In the genomic region with DNA sequence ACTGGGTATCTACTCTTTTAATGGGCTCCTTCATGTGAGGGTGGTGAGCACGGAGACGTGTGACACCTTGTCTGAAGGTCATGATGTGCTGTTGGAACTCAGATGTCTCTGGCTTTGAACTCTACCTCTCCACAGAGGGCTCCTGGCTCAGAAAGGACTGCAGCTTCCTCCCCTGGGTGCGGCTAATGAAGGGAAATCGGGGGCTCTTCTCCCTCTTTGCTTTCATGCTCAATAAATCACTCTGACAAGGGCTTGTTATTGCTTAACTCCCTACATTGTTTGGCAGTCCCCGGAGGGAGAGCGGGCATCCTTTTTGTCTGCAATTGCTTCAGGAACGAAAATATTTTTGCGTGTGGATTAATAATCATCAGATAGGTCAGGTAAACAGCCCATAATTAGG, we compare ENCODE assay signal across 32 mouse cellular contexts.
DNase-seq lines count a peak whose midpoint lies in the region; ATAC-seq and TF ChIP-seq lines count a peak whose summit lies in the region.
"Had no signal": no experiment of that assay in that cellular context is flagged by ENCODE, and none has a peak within 500 bp of the region (broad histone marks: within the 10 kb centered on the region; RNA-seq: fewer than 3 reads in every experiment).

No protein-coding gene starts in this region.

- DNase-seq in embryo, embryonic 11 days, result peak; percentile 43
- DNase-seq in embryo, embryonic 9.5 days (ENCODE audit: extremely low spot score), result no peak
- DNase-seq in kidney, postnatal 14 days, result no peak
- peak; percentile 48 for DNase-seq in midbrain, postnatal 0 days (ENCODE audit: low spot score)
- peak; percentile 39 for DNase-seq in retina, postnatal 1 day
- no peak for DNase-seq in spleen, adult 18-20 months
- DNase-seq: adrenal gland, postnatal 10 days; cerebellum, adult 18-20 months; cerebellum, postnatal 14 days; gastrocnemius, postnatal 25 days; heart, adult 18-20 months; heart, postnatal 36 days; kidney, postnatal 25 days; lung, embryonic 14.5 days; lung, postnatal 14 days; right cerebral cortex, postnatal 14 days had no signal

- 9% methylated on average over 8 of the region's 8 CpGs for WGBS in kidney, embryonic 15.5 days
- 68% methylated on average over 8 of the region's 8 CpGs for WGBS in midbrain, postnatal 0 days
- 61% methylated on average over 8 of the region's 8 CpGs for WGBS in midbrain, embryonic 13.5 days

- H3K4me1 ChIP-seq in kidney, embryonic 15.5 days, result peaks cover 19% of the 10 kb centered on the region
- H3K4me1 ChIP-seq in midbrain, postnatal 0 days (ENCODE audit: insufficient read depth, low read length), result peaks cover 4% of the 10 kb centered on the region; the same call in 1 of the 2 replicates
- 0 out of 2 replicates have a peak, but pooled peaks cover 5% of the 10 kb centered on the region for H3K4me1 ChIP-seq in midbrain, embryonic 13.5 days (replicated peaks)
- H3K4me1 ChIP-seq: embryonic facial prominence, embryonic 13.5 days; liver, embryonic 15.5 days; stomach, embryonic 15.5 days had no signal

- no peaks in the 10 kb centered on the region for H3K27me3 ChIP-seq in kidney, embryonic 15.5 days
- no peaks in the 10 kb centered on the region for H3K27me3 ChIP-seq in midbrain, postnatal 0 days (ENCODE audit: insufficient read depth, low read length)
- no peaks in the 10 kb centered on the region for H3K27me3 ChIP-seq in midbrain, embryonic 13.5 days
- H3K27me3 ChIP-seq: embryonic facial prominence, embryonic 13.5 days; forebrain, embryonic 15.5 days; liver, embryonic 15.5 days; midbrain, embryonic 12.5 days; neural tube, embryonic 13.5 days; stomach, embryonic 15.5 days had no signal

- H3K27ac ChIP-seq in kidney, embryonic 15.5 days, result no peak overlapping the region
- no peak overlapping the region for H3K27ac ChIP-seq in midbrain, postnatal 0 days (ENCODE audit: low read depth, low read length)
- H3K27ac ChIP-seq in midbrain, embryonic 13.5 days, result no peak overlapping the region
- H3K27ac ChIP-seq: embryonic facial prominence, embryonic 13.5 days; forebrain, embryonic 10.5 days; forebrain, embryonic 15.5 days; layer of hippocampus, adult 2 months; left cerebral cortex, adult 2 months; limb, embryonic 12.5 days; liver, embryonic 15.5 days; midbrain, embryonic 12.5 days; neural tube, embryonic 13.5 days; stomach, embryonic 15.5 days had no signal

- 0 out of 2 replicates have a peak, but pooled peaks have one; percentile 25 for ATAC-seq in kidney, embryonic 15.5 days (replicated peaks; ENCODE audit: low FRiP score)
- ATAC-seq in midbrain, postnatal 0 days (ENCODE audit: low FRiP score), result no peak
- no peak for ATAC-seq in midbrain, embryonic 13.5 days
- ATAC-seq: forebrain, embryonic 15.5 days; intestine, postnatal 0 days; Patski had no signal

- H3K4me2 ChIP-seq in kidney, embryonic 15.5 days, result no peak overlapping the region
- H3K4me2 ChIP-seq in midbrain, postnatal 0 days (ENCODE audit: low read depth, low read length, poor library complexity, severe bottlenecking), result no peak overlapping the region
- H3K4me2 ChIP-seq in midbrain, embryonic 13.5 days (replicated peaks), result no peak overlapping the region
- H3K4me2 ChIP-seq: embryonic facial prominence, embryonic 13.5 days; forebrain, embryonic 15.5 days; heart, embryonic 11.5 days; limb, embryonic 12.5 days; liver, embryonic 15.5 days; lung, embryonic 14.5 days; midbrain, embryonic 12.5 days; neural tube, embryonic 13.5 days; stomach, embryonic 15.5 days had no signal

- no peak overlapping the region for H3K4me3 ChIP-seq in kidney, embryonic 15.5 days (replicated peaks)
- no peak overlapping the region for H3K4me3 ChIP-seq in midbrain, postnatal 0 days (ENCODE audit: low read depth, low read length)
- H3K4me3 ChIP-seq in midbrain, embryonic 13.5 days (replicated peaks), result no peak overlapping the region
- H3K4me3 ChIP-seq: embryonic facial prominence, embryonic 13.5 days; forebrain, embryonic 10.5 days; forebrain, embryonic 15.5 days; layer of hippocampus, adult 2 months; left cerebral cortex, adult 2 months; limb, embryonic 12.5 days; liver, embryonic 15.5 days; midbrain, embryonic 12.5 days; neural tube, embryonic 13.5 days; stomach, embryonic 15.5 days had no signal

- no peaks in the 10 kb centered on the region for H3K36me3 ChIP-seq in kidney, embryonic 15.5 days
- no peaks in the 10 kb centered on the region for H3K36me3 ChIP-seq in midbrain, postnatal 0 days (ENCODE audit: insufficient read depth, low read length)
- H3K36me3 ChIP-seq in midbrain, embryonic 13.5 days, result peaks cover 7% of the 10 kb centered on the region; the same call in 1 of the 2 replicates
- H3K36me3 ChIP-seq: embryonic facial prominence, embryonic 13.5 days; forebrain, embryonic 10.5 days; forebrain, embryonic 15.5 days; G1E; limb, embryonic 12.5 days; liver, embryonic 15.5 days; midbrain, embryonic 12.5 days; stomach, embryonic 15.5 days had no signal

- no peaks in the 10 kb centered on the region for H3K9me3 ChIP-seq in kidney, embryonic 15.5 days (replicated peaks)
- H3K9me3 ChIP-seq in midbrain, postnatal 0 days (ENCODE audit: low read length), result no peaks in the 10 kb centered on the region
- no peaks in the 10 kb centered on the region for H3K9me3 ChIP-seq in midbrain, embryonic 13.5 days
- H3K9me3 ChIP-seq: embryonic facial prominence, embryonic 13.5 days; forebrain, embryonic 10.5 days; forebrain, embryonic 15.5 days; liver, embryonic 15.5 days; stomach, embryonic 15.5 days had no signal

- no peak for TF ChIP-seq CTCF in midbrain, postnatal 0 days (IDR thresholded peaks at IDR 0.05)

- no peak overlapping the region for H3K9ac ChIP-seq in kidney, embryonic 15.5 days
- no peak overlapping the region for H3K9ac ChIP-seq in midbrain, postnatal 0 days (replicated peaks; ENCODE audit: low read length, poor library complexity, severe bottlenecking)
- no peak overlapping the region for H3K9ac ChIP-seq in midbrain, embryonic 13.5 days (replicated peaks)
- H3K9ac ChIP-seq: embryonic facial prominence, embryonic 13.5 days; forebrain, embryonic 15.5 days; limb, embryonic 12.5 days; liver, embryonic 15.5 days; lung, embryonic 14.5 days; midbrain, embryonic 12.5 days; neural tube, embryonic 13.5 days; stomach, embryonic 15.5 days had no signal

Comparison
In these comparisons a context has a peak if more than half of its experiments do, and no peak if none do; other contexts are left out.
1. DNase-seq: peak in embryo, embryonic 11 days (single experiment), midbrain, postnatal 0 days (single experiment) and retina, postnatal 1 day (single experiment); none in embryo, embryonic 9.5 days (single experiment), kidney, postnatal 14 days (single experiment) and spleen, adult 18-20 months (0 of 2).